Mouse (Mus musculus) lung, adult 2 months (tissue): Measurements from ENCODE around the gene Pja2.

ENCODE experiments used
- CTCF ChIP-seq: fragments of 200-500 bp; IDR thresholded peaks from 2 replicates; pipeline ENCODE4 v1.5.1; 2011; ENCODE audit warnings: mild to moderate bottlenecking, low read length, control low read depth; ENCODE audit not compliant: insufficient read depth
- POLR2A ChIP-seq: fragments of 200-500 bp; IDR thresholded peaks from 2 replicates; pipeline ENCODE4 v1.6.1; 2011; ENCODE audit warnings: low read depth, mild to moderate bottlenecking, control low read depth, low read length, borderline replicate concordance; ENCODE audit errors: extremely low read depth

DNA sequence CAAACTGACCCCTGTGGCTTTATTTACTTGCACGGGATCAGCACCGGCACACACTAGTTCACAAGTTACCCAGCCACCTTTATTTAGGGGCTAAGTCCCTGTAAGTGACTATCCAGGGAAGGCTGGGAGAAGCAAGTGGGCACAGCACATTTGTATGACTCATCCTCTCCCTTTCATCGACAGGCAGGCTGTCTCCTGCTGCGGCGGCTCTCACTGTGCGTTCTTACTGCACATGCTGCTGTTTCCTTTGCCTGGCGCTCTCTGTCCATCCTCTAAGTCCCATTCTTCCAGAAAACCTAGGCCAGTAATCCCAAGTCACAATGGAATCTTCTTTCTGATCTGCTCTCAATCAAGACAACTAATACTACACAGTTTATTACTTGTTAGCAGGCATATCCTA, 43.7 kb downstream of the Pja2 start:
- TF ChIP-seq POLR2A: no peak
- no peak for TF ChIP-seq CTCF
